Mouse (Mus musculus) embryo, embryonic 10 days (tissue): ENCODE measurements around the gene Crocc2.
"Not testable (repeated sequence)": the region's sequence is repeated elsewhere in the genome, so short reads cannot be mapped to it uniquely, and the experiment has no call there.

ENCODE experiments used
- DNase-seq: peaks from one replicate; pipeline ENCODE4 v3.0.0-alpha.2; 2015; ENCODE audit warnings: low spot score

The Crocc2 gene

GRCm38 (mm10) chr1:93162588-93162987 lies 5.9 kb upstream of the Crocc2 start:
- DNase-seq = no peak

GRCm38 (mm10) chr1:93165447-93165846 lies 3.1 kb upstream of the Crocc2 start:
- no peak for DNase-seq

GRCm38 (mm10) chr1:93166346-93167079 lies 2.0 kb upstream of the Crocc2 start:
- no peak for DNase-seq

- no peak for DNase-seq
Observed at GRCm38 (mm10) chr1:93173665-93174064, 5.1 kb downstream of the Crocc2 start.

GRCm38 (mm10) chr1:93174399-93174798 lies 5.9 kb downstream of the Crocc2 start:
- DNase-seq = peak; percentile 91

GRCm38 (mm10) chr1:93175849-93176248 lies 7.3 kb downstream of the Crocc2 start:
- DNase-seq = peak; percentile 10

GRCm38 (mm10) chr1:93176525-93177332 lies 8.2 kb downstream of the Crocc2 start:
- peak; percentile 82 for DNase-seq

- DNase-seq = no peak
Observed at GRCm38 (mm10) chr1:93182281-93182680, 13.8 kb downstream of the Crocc2 start.

GRCm38 (mm10) chr1:93184071-93184828 lies 15.7 kb downstream of the Crocc2 start:
- no peak for DNase-seq

- no peak for DNase-seq
Observed at GRCm38 (mm10) chr1:93190726-93191305, 22.3 kb downstream of the Crocc2 start.

- no peak for DNase-seq
Observed at GRCm38 (mm10) chr1:93194961-93195360, 26.4 kb downstream of the Crocc2 start.

- not testable (repeated sequence) for DNase-seq
Observed at GRCm38 (mm10) chr1:93197454-93197853, 28.9 kb downstream of the Crocc2 start.

GRCm38 (mm10) chr1:93197916-93198315 lies 29.4 kb downstream of the Crocc2 start:
- DNase-seq = no peak

GRCm38 (mm10) chr1:93206277-93206970 lies 37.9 kb downstream of the Crocc2 start:
- DNase-seq = peak; percentile 19

- no peak for DNase-seq
Observed at GRCm38 (mm10) chr1:93207536-93208064, 39.1 kb downstream of the Crocc2 start.

- no peak for DNase-seq
Observed at GRCm38 (mm10) chr1:93210213-93210641, 41.7 kb downstream of the Crocc2 start.

GRCm38 (mm10) chr1:93211019-93211418 lies 42.5 kb downstream of the Crocc2 start:
- no peak for DNase-seq

- DNase-seq = no peak
Observed at GRCm38 (mm10) chr1:93211549-93212220, 43.2 kb downstream of the Crocc2 start.

GRCm38 (mm10) chr1:93212441-93212840 lies 43.9 kb downstream of the Crocc2 start:
- DNase-seq = no peak

GRCm38 (mm10) chr1:93214612-93215011 lies 46.1 kb downstream of the Crocc2 start:
- peak; percentile 58 for DNase-seq
